Mouse (Mus musculus) urinary bladder, adult 2 months (tissue): ENCODE data around the gene Dmpk. TPM values are rescaled to one million over a fixed set of nuclear protein-coding genes. Genes with fewer than 3 reads are reported as not detected.

Source experiments
- DNase-seq: peaks from one replicate; pipeline ENCODE4 v3.0.0; 2022; ENCODE audit warnings: low spot score
- polyA plus RNA-seq: library from polyadenylated mRNA; depleted of rRNA; stranded (reverse); fragments of >200 nt; gene quantifications from 2 replicates; pipeline ENCODE4 v1.2.3, GENCODE M21; 2012

The Dmpk gene
- polyA plus RNA-seq, 1 experiment, result 525 TPM

DNA sequence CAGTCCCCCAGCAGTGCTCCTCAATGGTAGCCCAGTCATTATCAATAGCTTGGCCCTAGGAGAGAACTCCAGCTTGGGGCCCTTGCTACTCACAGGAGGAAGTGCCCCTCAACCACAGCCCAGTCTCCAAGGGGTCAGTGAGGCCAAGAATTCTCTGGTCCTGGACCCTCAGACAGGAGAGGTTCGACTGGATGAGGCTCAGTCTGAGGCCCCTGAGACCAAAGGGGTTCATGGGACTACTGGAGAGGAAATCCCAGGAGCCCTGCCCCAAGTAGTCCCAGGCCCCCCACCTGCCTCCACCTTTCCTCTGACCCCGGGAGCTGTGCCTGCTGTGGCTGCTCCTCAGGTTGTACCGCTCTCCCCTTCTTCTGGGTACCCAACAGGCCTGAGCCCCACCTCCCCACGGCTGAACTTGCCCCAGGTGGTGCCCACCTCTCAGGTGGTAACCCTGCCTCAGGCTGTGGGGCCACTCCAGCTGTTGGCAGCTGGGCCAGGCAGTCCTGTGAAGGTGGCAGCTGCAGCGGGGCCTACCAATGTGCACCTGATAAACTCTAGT, 12.8 kb downstream of the Dmpk start:
- no peak for DNase-seq

- DNase-seq, result no peak
Measured at GRCm38 (mm10) chr7:19097217-19097616, 13.6 kb downstream of the Dmpk start.

DNA sequence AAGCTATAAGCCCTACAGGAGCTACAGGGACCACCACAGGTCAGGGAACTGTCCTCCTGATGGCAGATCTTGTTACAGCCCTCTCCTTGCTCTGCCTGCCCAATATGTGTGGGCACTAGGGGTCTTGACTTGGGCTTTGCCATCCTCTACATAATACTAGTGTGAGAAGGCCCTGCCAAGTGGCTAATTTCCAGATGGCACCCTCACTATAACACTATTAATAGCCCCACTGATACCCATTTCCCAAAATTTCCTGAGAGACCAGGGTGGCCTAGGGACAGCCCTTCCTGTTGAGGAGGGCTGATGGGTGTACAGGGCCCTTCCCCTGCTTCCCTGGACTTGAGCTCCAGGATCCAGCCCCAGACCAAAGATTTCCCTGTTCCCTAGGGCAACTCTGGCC, 14.2 kb downstream of the Dmpk start:
- no peak for DNase-seq

- no peak for DNase-seq
Measured at GRCm38 (mm10) chr7:19098811-19099210, 15.2 kb downstream of the Dmpk start.

DNA sequence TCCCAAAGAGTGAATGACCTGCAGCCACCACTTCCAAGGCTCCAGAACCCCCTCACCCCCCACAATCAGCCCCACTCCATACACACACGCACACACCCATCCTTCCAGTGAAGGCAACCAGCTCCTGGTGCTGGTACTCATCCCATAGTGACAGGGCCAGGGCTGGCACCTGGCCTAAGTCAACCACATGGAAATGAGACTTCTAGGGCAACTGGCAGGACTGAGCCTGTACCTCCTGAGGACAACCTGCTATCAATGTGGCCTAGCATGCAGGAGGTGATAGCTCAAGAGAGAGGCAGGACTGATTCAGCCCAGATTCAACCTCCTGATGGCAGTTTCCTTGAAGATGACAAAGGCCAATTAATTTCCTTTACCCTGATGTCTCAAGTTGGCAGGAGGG, 16.6 kb downstream of the Dmpk start:
- DNase-seq, result no peak

GRCm38 (mm10) chr7:19103741-19104140, 20.1 kb downstream of the Dmpk start:
- DNase-seq, result no peak

GRCm38 (mm10) chr7:19104486-19104885, 20.8 kb downstream of the Dmpk start:
- DNase-seq, result no peak

GRCm38 (mm10) chr7:19107436-19107835, 23.8 kb downstream of the Dmpk start:
- no peak for DNase-seq

- DNase-seq, result no peak
Measured at GRCm38 (mm10) chr7:19109565-19109964, 25.9 kb downstream of the Dmpk start.

- DNase-seq, result peak; percentile 47
Measured at GRCm38 (mm10) chr7:19118028-19118771, 34.6 kb downstream of the Dmpk start, which contains the start of gene Gm4969. Gene Gm4969, minus strand, starts transcription at chr7:19118368.

DNA sequence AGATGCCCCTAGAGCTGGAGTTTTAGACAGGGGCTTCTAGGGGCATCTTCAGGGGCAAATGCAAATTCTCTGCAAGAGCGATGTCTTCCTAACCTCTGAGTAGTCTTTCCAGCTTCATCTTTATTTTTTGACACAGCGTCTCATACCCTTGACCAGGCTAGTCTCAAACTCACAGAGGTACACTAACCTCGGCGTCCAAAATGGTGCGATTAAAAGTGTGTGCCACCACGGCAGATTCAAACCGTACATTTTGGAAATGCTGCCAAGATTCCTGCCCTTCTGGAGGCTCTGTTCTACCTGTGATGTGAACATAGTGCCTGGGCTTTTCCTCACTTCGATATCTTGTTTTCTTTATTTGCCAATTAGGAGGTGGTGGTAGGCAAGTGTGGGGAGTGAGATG, 35.4 kb downstream of the Dmpk start:
- DNase-seq, result no peak

DNA sequence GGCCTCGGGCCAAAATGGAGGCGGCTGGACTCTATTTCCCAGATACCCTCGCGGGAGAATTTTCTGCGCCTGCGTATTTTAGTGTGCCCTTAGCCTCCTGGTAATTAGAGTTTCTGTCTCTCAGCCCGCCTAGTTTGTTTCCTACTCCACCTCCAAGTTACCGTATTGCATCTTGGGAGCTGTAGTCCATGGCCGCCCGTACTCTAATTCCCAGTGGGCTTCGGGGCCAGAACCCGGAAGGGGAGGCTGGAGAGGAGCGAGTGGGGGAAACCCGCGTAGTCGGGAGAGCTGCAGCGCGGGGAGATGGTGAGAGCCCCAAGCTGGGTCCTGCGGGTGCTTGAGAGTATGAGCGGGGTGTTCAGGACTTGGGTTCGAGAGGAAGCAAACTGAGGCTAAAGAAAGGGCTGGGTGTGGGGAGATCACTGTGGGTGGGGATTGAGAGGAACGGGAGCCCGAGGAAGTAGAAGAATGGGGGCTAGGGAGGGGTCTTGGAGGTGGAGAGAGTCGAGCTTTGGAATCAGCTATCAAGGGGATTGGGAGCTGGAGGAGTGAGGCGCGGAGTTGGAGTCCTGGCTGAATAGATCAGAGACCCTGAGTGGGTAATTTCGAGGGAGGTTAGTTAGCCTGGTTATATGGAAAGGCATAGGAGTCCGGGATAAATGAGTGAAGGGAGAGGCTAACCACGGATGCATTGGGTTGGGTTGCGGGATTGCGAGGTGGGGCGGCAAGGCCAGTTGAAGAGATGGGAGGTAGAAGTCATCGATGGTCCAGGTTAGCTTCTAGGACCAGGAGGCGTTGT, 36.2 kb downstream of the Dmpk start, which contains the start of gene Fbxo46:
Gene Fbxo46 (plus strand): TSS at position 229 of the 799 bp plus-strand sequence.
- DNase-seq, result peak; percentile 81

GRCm38 (mm10) chr7:19121686-19122085, 38.0 kb downstream of the Dmpk start:
- no peak for DNase-seq

GRCm38 (mm10) chr7:19124713-19125112, 41.1 kb downstream of the Dmpk start:
- DNase-seq, result no peak

DNA sequence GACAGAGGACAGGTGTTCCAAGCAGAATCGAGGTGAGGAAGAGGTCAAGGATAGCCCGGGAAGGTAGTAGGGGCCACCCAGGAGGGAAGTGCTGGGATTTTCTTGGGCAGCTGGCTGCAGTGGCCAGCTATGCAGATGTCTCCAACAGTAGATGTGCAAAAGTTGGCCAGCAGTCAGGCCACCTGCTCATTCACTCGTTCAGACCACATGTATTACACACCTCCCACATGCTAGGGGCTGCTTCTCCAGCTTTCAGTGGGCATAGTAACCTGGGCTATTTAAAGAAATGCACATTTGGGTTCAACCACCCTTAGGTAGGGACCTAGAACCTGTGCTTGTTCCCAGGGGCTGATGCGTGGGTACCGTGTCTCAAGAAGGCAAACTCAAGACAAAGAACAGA, 44.1 kb downstream of the Dmpk start:
- no peak for DNase-seq

GRCm38 (mm10) chr7:19129396-19129795, 45.7 kb downstream of the Dmpk start:
- no peak for DNase-seq

- DNase-seq, result no peak
Measured at GRCm38 (mm10) chr7:19130657-19131056, 47.0 kb downstream of the Dmpk start.

GRCm38 (mm10) chr7:19131324-19131848, 47.7 kb downstream of the Dmpk start:
- peak; percentile 89 for DNase-seq

GRCm38 (mm10) chr7:19136168-19136567, 52.5 kb downstream of the Dmpk start:
- no peak for DNase-seq

DNA sequence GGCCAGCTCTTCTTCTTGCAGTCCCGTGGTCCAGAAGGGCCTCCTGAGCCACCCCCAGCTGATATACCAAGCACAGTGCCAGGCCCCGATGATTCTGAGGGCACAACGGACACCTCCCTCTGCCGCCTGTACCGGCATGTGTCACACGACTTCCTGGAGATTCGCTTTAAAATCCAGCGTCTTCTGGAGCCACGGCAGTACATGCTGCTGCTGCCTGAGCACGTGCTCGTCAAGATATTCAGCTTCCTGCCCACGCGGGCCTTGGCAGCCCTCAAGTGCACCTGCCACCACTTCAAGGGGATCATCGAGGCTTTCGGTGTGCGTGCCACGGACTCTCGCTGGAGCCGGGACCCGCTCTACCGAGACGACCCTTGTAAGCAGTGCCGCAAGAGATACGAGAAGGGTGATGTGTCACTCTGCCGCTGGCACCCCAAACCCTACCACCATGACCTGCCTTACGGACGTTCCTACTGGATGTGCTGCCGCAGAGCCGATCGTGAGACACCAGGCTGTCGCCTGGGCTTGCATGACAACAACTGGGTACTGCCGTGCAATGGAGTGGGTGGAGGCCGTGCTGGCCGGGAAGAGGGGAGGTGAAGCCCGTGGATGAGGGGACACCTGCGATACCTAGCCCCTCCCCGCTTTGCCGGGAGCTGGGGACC, 53.2 kb downstream of the Dmpk start:
- no peak for DNase-seq

DNA sequence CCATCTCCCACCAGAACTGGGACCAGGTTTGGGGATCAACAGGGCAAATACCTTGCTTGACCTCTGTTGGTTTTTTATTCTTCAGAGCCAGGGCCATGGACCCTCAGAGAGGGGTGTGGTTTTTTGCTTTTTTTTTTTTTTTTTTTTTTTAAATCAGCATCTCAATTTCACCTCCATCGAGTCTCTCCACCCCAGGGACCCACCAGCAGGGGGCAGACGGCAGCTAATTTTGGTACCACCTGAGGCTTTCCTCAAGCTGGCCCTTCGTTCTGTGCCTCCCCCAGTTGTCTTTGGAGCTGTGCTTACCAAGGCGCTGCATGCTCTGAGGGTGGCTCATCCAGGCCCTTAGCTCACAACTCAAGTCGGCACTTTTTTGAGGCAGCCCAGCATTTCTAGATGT, 53.7 kb downstream of the Dmpk start:
- DNase-seq, result no peak
